Mouse (Mus musculus): Measurements from ENCODE around the gene Rhox11. TPM values are rescaled to one million over a fixed set of nuclear protein-coding genes. Genes with fewer than 3 reads are reported as not detected.

Rhox11 gene
- not detected for polyA plus RNA-seq (2017; shearing (Covaris generic))

DNA sequence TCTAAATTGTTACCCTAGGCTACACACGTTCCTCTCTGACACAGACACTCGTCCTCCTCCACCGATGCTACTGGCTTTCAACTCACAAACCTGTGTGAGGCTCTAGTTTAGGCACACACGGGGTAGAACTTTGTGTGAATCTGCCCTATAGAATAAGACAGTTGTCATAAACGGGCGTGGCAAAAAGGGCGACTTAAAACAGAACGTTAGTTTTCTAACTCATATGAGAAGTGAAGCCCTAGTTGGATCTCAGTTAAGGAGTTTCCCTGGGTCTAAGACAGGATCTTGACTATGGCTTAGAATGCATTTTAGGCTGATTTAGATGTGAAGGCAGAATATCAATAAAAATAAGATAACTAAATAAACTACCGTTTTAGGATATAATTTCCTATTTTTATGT lies at the start of gene Rhox11:
TSS of gene Rhox11 (minus strand) at position 101 of the 400 bp plus-strand sequence.

DNA sequence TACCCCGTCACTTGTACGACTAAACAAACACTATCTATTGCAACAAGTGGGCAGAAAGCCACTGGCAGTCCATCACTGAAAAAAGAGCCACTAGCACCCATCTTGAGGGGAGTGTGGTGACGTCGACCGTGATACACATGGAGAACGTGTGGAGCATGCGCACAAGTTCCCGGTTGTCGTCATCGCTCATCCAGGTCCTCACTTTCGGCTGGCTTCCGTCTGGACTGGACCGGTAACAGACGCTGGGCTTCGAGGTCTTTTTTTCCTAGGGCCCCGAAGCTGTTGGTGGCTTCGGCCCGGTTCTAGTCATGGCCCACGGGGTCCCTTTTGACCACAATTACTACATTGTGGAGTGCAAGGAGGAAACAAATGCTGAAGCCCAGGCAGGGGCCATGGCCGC lies 36.0 kb upstream of the Rhox11 start, which contains the start of gene Rhox13:
TSS of gene Rhox13 (plus strand) at position 238 of the 400 bp plus-strand sequence.

GRCm38 (mm10) chrX:38110807-38111206 lies 25.9 kb upstream of the Rhox11 start, which contains the start of gene Rhox12:
Gene Rhox12 (minus strand): TSS chrX:38110907.

DNA sequence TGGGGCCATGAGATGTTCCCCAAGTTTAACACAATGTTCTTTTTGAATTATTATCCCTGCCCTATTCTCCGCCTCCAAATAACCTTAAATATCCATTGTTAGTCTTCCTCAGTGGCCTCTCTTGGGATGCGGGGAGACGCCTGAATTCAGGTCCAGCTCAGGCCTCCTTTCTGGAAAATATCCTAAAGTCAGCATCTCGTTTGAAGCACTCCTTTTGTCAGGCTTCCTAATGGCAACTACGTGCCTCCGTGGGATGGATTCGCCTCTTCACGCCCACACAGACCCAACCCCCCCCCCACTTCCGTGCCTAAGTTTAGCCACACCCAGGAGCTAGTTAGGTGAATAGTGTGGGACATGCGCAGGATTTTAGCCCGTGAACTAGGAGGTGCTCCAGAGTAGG lies 18.8 kb downstream of the Rhox11 start, which contains the start of gene Rhox10:
TSS of gene Rhox10 (plus strand) at position 301 of the 400 bp plus-strand sequence.

GRCm38 (mm10) chrX:38043014-38043413 lies 41.9 kb downstream of the Rhox11 start, which contains the start of gene Btg1-ps2:
Gene Btg1-ps2 (minus strand): TSS chrX:38043114.

Other genes with a start within 250 kb of the Rhox11 start
- not detected for gene Rhox8, start 206.2 kb downstream of the Rhox11 start, polyA plus RNA-seq (2017; shearing (Covaris generic))
- not detected for gene Rhox7b, start 187.9 kb downstream of the Rhox11 start, polyA plus RNA-seq (2017; shearing (Covaris generic))
- gene Rhox9, start 183.4 kb downstream of the Rhox11 start, polyA plus RNA-seq (2017; shearing (Covaris generic)) = not detected
- not detected for gene Btg1-ps1, start 66.3 kb downstream of the Rhox11 start, polyA plus RNA-seq (2017; shearing (Covaris generic))
- not detected for gene Btg1-ps2, start 42.0 kb downstream of the Rhox11 start, polyA plus RNA-seq (2017; shearing (Covaris generic))
- not detected for gene Rhox10, start 18.7 kb downstream of the Rhox11 start, polyA plus RNA-seq (2017; shearing (Covaris generic))
- gene Rhox12, start 25.8 kb upstream of the Rhox11 start, polyA plus RNA-seq (2017; shearing (Covaris generic)) = not detected
- gene Rhox13, start 36.1 kb upstream of the Rhox11 start, polyA plus RNA-seq (2017; shearing (Covaris generic)) = not detected
- 1.1 TPM for gene Zbtb33, start 104.7 kb upstream of the Rhox11 start, polyA plus RNA-seq (2017; shearing (Covaris generic))
- 1.2 TPM for gene Tmem255a, start 167.3 kb upstream of the Rhox11 start, polyA plus RNA-seq (2017; shearing (Covaris generic))
- gene Atp1b4, start 231.0 kb upstream of the Rhox11 start, polyA plus RNA-seq (2017; shearing (Covaris generic)) = not detected

Measured in inflammation-experienced regulatory T-cells, adult 16 weeks (primary cell).